Mouse (Mus musculus): ENCODE results near the gene Mrgprb2. TPM values are rescaled to one million over a fixed set of nuclear protein-coding genes. Genes with fewer than 3 reads are reported as not detected.

The Mrgprb2 gene
- total RNA-seq (2023) = not detected

GRCm38 (mm10) chr7:48557986-48558385 lies at the start of gene Mrgprb2:
TSS of gene Mrgprb2 (minus strand) at chr7:48558086.

Other genes starting within 250 kb of the Mrgprb2 start
- gene Mrgprb8, start 169.6 kb downstream of the Mrgprb2 start, total RNA-seq (2023) = not detected
- not detected for gene Mrgprb1, start 101.7 kb downstream of the Mrgprb2 start, total RNA-seq (2023)
- not detected for gene Mrgprx2, start 58.8 kb downstream of the Mrgprb2 start, total RNA-seq (2023)
- gene Mrgprb3, start 85.7 kb upstream of the Mrgprb2 start, total RNA-seq (2023) = not detected
- 32.2 TPM for gene Zdhhc13, start 230.9 kb upstream of the Mrgprb2 start, total RNA-seq (2023)